Mouse (Mus musculus) midbrain, postnatal 0 days (tissue): ENCODE results near the gene Fcf1. TPM values are rescaled to one million over a fixed set of nuclear protein-coding genes. Genes with fewer than 3 reads are reported as not detected.
A peak's percentile ranks its signal among the peaks of the same experiment; 100 is the strongest.

Experiments
- ATAC-seq: fragments of 200-750 bp; cut with Nextera tagmentation; 2 replicates; pipeline ENCODE4 v1.8.0; 2017; ENCODE audit warnings: moderate number of reproducible peaks, mild to moderate bottlenecking, moderate TSS enrichment, moderate library complexity; ENCODE audit not compliant: low FRiP score
- DNase-seq: peaks from one replicate; pipeline ENCODE4 v3.0.0-alpha.2; 2015; ENCODE audit warnings: low spot score
- H3K27ac ChIP-seq: fragments of 300-500 bp; sonication (generic); 2 replicates; pipeline ENCODE4 v1.5.1; 2014; ENCODE audit warnings: low read depth, mild to moderate bottlenecking, low read length, mixed read lengths
- H3K27me3 ChIP-seq: fragments of 300-500 bp; sonication (generic); 2 replicates; pipeline ENCODE4 v1.6.1; 2014; ENCODE audit warnings: low read length, control low read depth, mixed read lengths; ENCODE audit not compliant: insufficient read depth
- H3K36me3 ChIP-seq: fragments of 300-500 bp; sonication (generic); 2 replicates; pipeline ENCODE4 v1.6.1; 2014; ENCODE audit warnings: low read length, control low read depth, mixed read lengths; ENCODE audit not compliant: insufficient read depth
- H3K4me1 ChIP-seq: fragments of 300-500 bp; sonication (generic); 2 replicates; pipeline ENCODE4 v1.6.1; 2014; ENCODE audit warnings: mild to moderate bottlenecking, control low read depth, antibody characterized with exemption, low read length, mixed read lengths; ENCODE audit not compliant: insufficient read depth
- H3K4me2 ChIP-seq: fragments of 300-500 bp; sonication (generic); 2 replicates; pipeline ENCODE4 v1.6.1; 2014; ENCODE audit warnings: low read depth, mild to moderate bottlenecking, low read length, mixed read lengths; ENCODE audit not compliant: poor library complexity, severe bottlenecking
- H3K4me3 ChIP-seq: fragments of 300-500 bp; sonication (generic); 2 replicates; pipeline ENCODE4 v1.5.1; 2014; ENCODE audit warnings: low read depth, mild to moderate bottlenecking, low read length, moderate library complexity
- H3K9ac ChIP-seq: fragments of 300-500 bp; sonication (generic); replicated peaks from 2 replicates; pipeline ENCODE4 v1.6.1; 2014; ENCODE audit warnings: mild to moderate bottlenecking, low read length, moderate library complexity, mixed read lengths; ENCODE audit not compliant: poor library complexity, severe bottlenecking
- H3K9me3 ChIP-seq: fragments of 300-500 bp; sonication (generic); 2 replicates; pipeline ENCODE4 v1.6.1; 2016; ENCODE audit warnings: low read length, control low read depth
- CTCF ChIP-seq: IDR thresholded peaks from 2 replicates; pipeline ENCODE4 v1.5.1; 2016; ENCODE audit warnings: antibody characterized with exemption, mild to moderate bottlenecking
- WGBS: fragments of 180-500 bp; shearing (Covaris S2); extraction: QIAGEN DNeasy Blood & Tissue Kit; methylation state at CpG from one replicate; pipeline ENCODE4 v1.1.7; 2014; 5-methylcytosine and 5-hydroxymethylcytosine counted together
- polyA plus RNA-seq: library from polyadenylated mRNA; unstranded; fragments of >200 nt; fragmentation: Nextera tagmentation; extraction: Ambion mirVana; gene quantifications from 2 replicates; pipeline ENCODE4 v1.2.1, GENCODE M21; 2015
- total RNA-seq: library from RNA; depleted of rRNA; stranded (reverse); fragments of >200 nt; gene quantifications from 2 replicates; pipeline ENCODE4 v1.2.3, GENCODE M21; 2014

The Fcf1 gene
- total and polyA plus RNA-seq, 2 experiments from 2014 or later, result 28.6 to 64.3 TPM

- Histone ChIP-seq H3K4me2 (peak overlapping the region; percentile 79), H3K4me1 (peaks cover 11% of the 10 kb centered on the region), H3K36me3 (no peaks in the 10 kb centered on the region), H3K4me3 (peak overlapping the region; percentile 92; the same call in 1 of the 2 replicates), H3K27ac (no peak overlapping the region), H3K27me3 (no peaks in the 10 kb centered on the region), H3K9ac (no peak overlapping the region), H3K9me3 (no peaks in the 10 kb centered on the region)
- DNase-seq (no peak), ATAC-seq (no peak)
- TF ChIP-seq CTCF, result no peak
Observed at GRCm38 (mm10) chr12:84999053-84999452, 28.4 kb downstream of the Fcf1 start.

DNA sequence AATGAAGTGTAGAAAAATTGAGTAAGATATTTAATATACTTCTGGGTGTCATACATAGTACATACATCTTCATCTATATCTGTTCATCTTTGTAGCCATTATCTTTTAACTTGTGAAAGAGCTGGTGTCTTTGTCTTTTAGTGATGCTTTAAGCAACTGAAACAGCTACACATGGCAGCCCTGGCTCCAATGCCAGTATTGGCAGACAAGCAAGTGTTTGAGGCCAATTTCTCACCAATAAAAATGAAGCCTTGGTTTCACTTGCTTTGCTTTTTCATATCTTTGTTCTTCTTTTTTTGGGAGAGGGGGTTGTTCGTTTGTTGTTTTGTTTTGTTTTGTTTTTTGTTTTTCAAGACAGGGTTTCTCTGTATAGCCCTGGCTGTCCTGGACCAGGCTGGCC lies 35.5 kb downstream of the Fcf1 start:
- WGBS, result 93% methylated on average over 1 of the region's 1 CpGs
- no peaks in the 10 kb centered on the region for H3K36me3 ChIP-seq
- no peak for TF ChIP-seq CTCF
- H3K27ac ChIP-seq, result no peak overlapping the region
- DNase-seq (no peak), ATAC-seq (no peak)
- no peak overlapping the region for H3K9ac ChIP-seq
- no peaks in the 10 kb centered on the region for H3K27me3 ChIP-seq
- H3K4me1 ChIP-seq, result no peaks in the 10 kb centered on the region
- H3K9me3 ChIP-seq, result no peaks in the 10 kb centered on the region
- no peak overlapping the region for H3K4me3 ChIP-seq
- H3K4me2 ChIP-seq, result no peak overlapping the region

DNA sequence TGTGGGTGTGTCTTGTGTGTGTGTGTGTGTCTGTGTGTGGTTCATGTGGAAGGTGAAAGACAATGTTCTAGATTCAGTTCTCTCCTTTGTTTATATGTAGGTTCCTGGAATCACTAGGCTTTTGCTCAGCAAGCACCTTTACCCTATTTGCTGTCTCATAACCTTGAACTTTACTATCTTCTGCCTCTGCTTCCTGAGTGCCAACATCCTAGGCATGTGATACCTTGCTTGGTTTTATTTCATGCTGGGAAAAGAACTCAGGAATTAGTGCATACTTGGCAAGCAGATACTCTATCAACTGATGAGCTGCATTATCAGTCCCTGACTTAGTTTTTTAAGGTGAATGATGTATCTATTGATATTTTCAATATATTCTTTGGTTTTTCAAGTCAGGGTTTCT lies 36.3 kb downstream of the Fcf1 start:
- H3K4me1 ChIP-seq, result no peaks in the 10 kb centered on the region
- H3K36me3 ChIP-seq, result no peaks in the 10 kb centered on the region
- no peak overlapping the region for H3K4me3 ChIP-seq
- H3K4me2 ChIP-seq, result no peak overlapping the region
- no peak for TF ChIP-seq CTCF
- DNase-seq, result no peak
- H3K27ac ChIP-seq, result no peak overlapping the region
- no peaks in the 10 kb centered on the region for H3K27me3 ChIP-seq
- no peak for ATAC-seq
- H3K9me3 ChIP-seq, result no peaks in the 10 kb centered on the region
- no peak overlapping the region for H3K9ac ChIP-seq

- no peak for TF ChIP-seq CTCF
- DNase-seq (no peak), ATAC-seq (no peak)
- no peaks in the 10 kb centered on the region for H3K9me3 ChIP-seq
- no peaks in the 10 kb centered on the region for H3K27me3 ChIP-seq
- no peak overlapping the region for H3K27ac ChIP-seq
- H3K4me2 ChIP-seq, result no peak overlapping the region
- H3K4me3 ChIP-seq, result no peak overlapping the region
- no peaks in the 10 kb centered on the region for H3K4me1 ChIP-seq
- no peak overlapping the region for H3K9ac ChIP-seq
- WGBS, result 94% methylated on average over 1 of the region's 1 CpGs
- H3K36me3 ChIP-seq, result peaks cover 18% of the 10 kb centered on the region
Observed at GRCm38 (mm10) chr12:85009776-85010175, 39.1 kb downstream of the Fcf1 start.

GRCm38 (mm10) chr12:85010541-85010940 lies 39.8 kb downstream of the Fcf1 start:
- Histone ChIP-seq H3K27ac (no peak overlapping the region), H3K9ac (no peak overlapping the region), H3K4me3 (no peak overlapping the region), H3K27me3 (no peaks in the 10 kb centered on the region), H3K4me2 (no peak overlapping the region), H3K9me3 (no peaks in the 10 kb centered on the region), H3K4me1 (no peaks in the 10 kb centered on the region), H3K36me3 (peaks cover 24% of the 10 kb centered on the region)
- DNase-seq (no peak), ATAC-seq (no peak)
- WGBS, result 93% methylated on average over 2 of the region's 2 CpGs
- no peak for TF ChIP-seq CTCF

- WGBS, result 96% methylated on average over 2 of the region's 2 CpGs
- no peak for TF ChIP-seq CTCF
- Histone ChIP-seq H3K4me1 (no peaks in the 10 kb centered on the region), H3K36me3 (peaks cover 24% of the 10 kb centered on the region), H3K9ac (no peak overlapping the region), H3K4me3 (no peak overlapping the region), H3K9me3 (no peaks in the 10 kb centered on the region), H3K4me2 (no peak overlapping the region), H3K27ac (no peak overlapping the region), H3K27me3 (no peaks in the 10 kb centered on the region)
- DNase-seq (no peak), ATAC-seq (no peak)
Observed at GRCm38 (mm10) chr12:85012185-85012584, 41.5 kb downstream of the Fcf1 start.
